Mouse (Mus musculus) heart, adult 8-10 months (tissue): Measurements from ENCODE around the gene Cdh13. TPM values are rescaled to one million over a fixed set of nuclear protein-coding genes. Genes with fewer than 3 reads are reported as not detected.

Source experiments
- DNase-seq: peaks from one replicate; pipeline ENCODE4 v3.0.0; 2022; ENCODE audit warnings: low spot score
- total RNA-seq, 4 experiments: library from RNA; stranded (reverse); gene quantifications; 2 replicates each; pipeline ENCODE4 v1.2.4; 2022

Gene Cdh13
- 100 to 1,000 TPM; 189 to 215 (median 197) TPM for total RNA-seq

- peak; percentile 48 for DNase-seq
These were observed at the start of gene Cdh13 for GRCm38 (mm10) chr8:118283600-118284111. TSS of gene Cdh13 (plus strand) at chr8:118283733.

- no peak for DNase-seq
These were observed 47.9 kb upstream of the Cdh13 start for GRCm38 (mm10) chr8:118235626-118236025.

GRCm38 (mm10) chr8:118237150-118237620 lies 46.3 kb upstream of the Cdh13 start:
- DNase-seq: peak; percentile 28

- DNase-seq: no peak
These were observed 45.4 kb upstream of the Cdh13 start for GRCm38 (mm10) chr8:118238156-118238555.

GRCm38 (mm10) chr8:118239186-118239585 lies 44.3 kb upstream of the Cdh13 start:
- DNase-seq: no peak

- DNase-seq: no peak
These were observed 34.2 kb upstream of the Cdh13 start for GRCm38 (mm10) chr8:118249319-118249718.

GRCm38 (mm10) chr8:118249923-118250322 lies 33.6 kb upstream of the Cdh13 start:
- DNase-seq: no peak

- DNase-seq: no peak
These were observed 20.4 kb upstream of the Cdh13 start for GRCm38 (mm10) chr8:118263117-118263516.

- no peak for DNase-seq
These were observed 12.7 kb upstream of the Cdh13 start for GRCm38 (mm10) chr8:118270751-118271402.

GRCm38 (mm10) chr8:118272493-118272892 lies 11.0 kb upstream of the Cdh13 start:
- no peak for DNase-seq

- no peak for DNase-seq
These were observed 9.3 kb upstream of the Cdh13 start for GRCm38 (mm10) chr8:118274243-118274642.

GRCm38 (mm10) chr8:118274688-118275087 lies 8.8 kb upstream of the Cdh13 start:
- DNase-seq: peak; percentile 71

GRCm38 (mm10) chr8:118284112-118285029 lies 838 bp downstream of the Cdh13 start:
- DNase-seq: peak; percentile 17

- no peak for DNase-seq
These were observed 2.2 kb downstream of the Cdh13 start for GRCm38 (mm10) chr8:118285596-118286281.

GRCm38 (mm10) chr8:118286282-118287180 lies 3.0 kb downstream of the Cdh13 start:
- peak; percentile 67 for DNase-seq

GRCm38 (mm10) chr8:118287496-118287895 lies 4.0 kb downstream of the Cdh13 start:
- peak; percentile 37 for DNase-seq

GRCm38 (mm10) chr8:118288259-118288952 lies 4.9 kb downstream of the Cdh13 start:
- no peak for DNase-seq

- no peak for DNase-seq
These were observed 5.6 kb downstream of the Cdh13 start for GRCm38 (mm10) chr8:118289091-118289490.

- no peak for DNase-seq
These were observed 6.0 kb downstream of the Cdh13 start for GRCm38 (mm10) chr8:118289525-118289924.

- peak; percentile 84 for DNase-seq
These were observed 6.7 kb downstream of the Cdh13 start for GRCm38 (mm10) chr8:118290266-118290665.
